Mouse (Mus musculus) limb, embryonic 13.5 days (tissue): ENCODE measurements around the gene Atg13. TPM values are rescaled to one million over a fixed set of nuclear protein-coding genes. Genes with fewer than 3 reads are reported as not detected.

Experiments
- ATAC-seq: fragments of 200-750 bp; cut with Nextera tagmentation; 2 replicates; pipeline ENCODE4 v1.8.0; 2017; ENCODE audit warnings: low read depth, moderate number of reproducible peaks, moderate TSS enrichment; ENCODE audit not compliant: low FRiP score
- H3K27ac ChIP-seq: fragments of 300-500 bp; sonication (generic); 2 replicates; pipeline ENCODE4 v1.5.1; 2015; ENCODE audit warnings: inconsistent platforms, mild to moderate bottlenecking, moderate library complexity
- H3K27me3 ChIP-seq: fragments of 300-500 bp; sonication (generic); 2 replicates; pipeline ENCODE4 v1.6.1; 2015; ENCODE audit warnings: mild to moderate bottlenecking, inconsistent platforms
- H3K36me3 ChIP-seq: fragments of 300-500 bp; sonication (generic); 2 replicates; pipeline ENCODE4 v1.6.1; 2015; ENCODE audit warnings: inconsistent platforms, mild to moderate bottlenecking, moderate library complexity
- H3K4me1 ChIP-seq: fragments of 300-500 bp; sonication (generic); 2 replicates; pipeline ENCODE4 v1.6.1; 2015; ENCODE audit warnings: inconsistent platforms
- H3K4me2 ChIP-seq: fragments of 300-500 bp; sonication (generic); replicated peaks from 2 replicates; pipeline ENCODE4 v1.6.1; 2015; ENCODE audit warnings: inconsistent platforms, mild to moderate bottlenecking, moderate library complexity
- H3K4me3 ChIP-seq: fragments of 300-500 bp; sonication (generic); 2 replicates; pipeline ENCODE4 v1.5.1; 2015; ENCODE audit warnings: moderate library complexity, mild to moderate bottlenecking, inconsistent platforms
- H3K9ac ChIP-seq: fragments of 300-500 bp; sonication (generic); 2 replicates; pipeline ENCODE4 v1.6.1; 2015; ENCODE audit warnings: mild to moderate bottlenecking, inconsistent platforms
- H3K9me3 ChIP-seq: fragments of 300-500 bp; sonication (generic); 2 replicates; pipeline ENCODE4 v1.6.1; 2016; ENCODE audit warnings: inconsistent platforms
- WGBS: fragments of 180-500 bp; shearing (Covaris S2); methylation state at CpG from one replicate; pipeline ENCODE4 v1.1.7; 2015; 5-methylcytosine and 5-hydroxymethylcytosine counted together
- polyA plus RNA-seq: library from polyadenylated mRNA; unstranded; fragments of >200 nt; fragmentation: Nextera tagmentation; extraction: Ambion mirVana; gene quantifications from 2 replicates; pipeline ENCODE4 v1.2.1, GENCODE M21; 2015

Gene Atg13
- polyA plus RNA-seq, 1 experiment from 2014 or later = 29.0 TPM

DNA sequence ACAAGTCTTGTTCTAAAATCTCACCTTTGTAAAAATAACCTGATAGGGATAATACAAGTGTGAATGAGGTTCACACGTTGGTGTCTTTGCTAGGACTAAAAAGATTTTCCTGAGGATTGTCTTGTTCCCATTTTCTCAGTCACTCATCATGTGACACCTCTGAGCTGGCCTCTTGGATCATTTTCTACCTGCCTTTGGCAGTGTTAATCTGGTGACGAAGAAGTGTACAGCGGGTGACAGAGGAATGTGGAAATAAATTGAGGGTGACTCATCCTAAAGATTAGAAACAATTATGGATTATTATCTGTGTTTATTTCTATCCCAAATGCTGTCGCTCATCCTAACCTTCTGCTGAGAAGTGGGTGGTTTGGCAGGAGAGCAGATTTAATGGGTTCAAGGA lies 13.0 kb upstream of the Atg13 start:
- no peak for ATAC-seq
- Histone ChIP-seq H3K9ac (no peak overlapping the region), H3K4me3 (no peak overlapping the region), H3K36me3 (peaks cover 27% of the 10 kb centered on the region), H3K4me2 (no peak overlapping the region), H3K9me3 (no peaks in the 10 kb centered on the region), H3K27me3 (no peaks in the 10 kb centered on the region; the same call in 1 of the 2 replicates), H3K4me1 (no peaks in the 10 kb centered on the region), H3K27ac (no peak overlapping the region)
- WGBS = 73% methylated on average over 4 of the region's 4 CpGs

DNA sequence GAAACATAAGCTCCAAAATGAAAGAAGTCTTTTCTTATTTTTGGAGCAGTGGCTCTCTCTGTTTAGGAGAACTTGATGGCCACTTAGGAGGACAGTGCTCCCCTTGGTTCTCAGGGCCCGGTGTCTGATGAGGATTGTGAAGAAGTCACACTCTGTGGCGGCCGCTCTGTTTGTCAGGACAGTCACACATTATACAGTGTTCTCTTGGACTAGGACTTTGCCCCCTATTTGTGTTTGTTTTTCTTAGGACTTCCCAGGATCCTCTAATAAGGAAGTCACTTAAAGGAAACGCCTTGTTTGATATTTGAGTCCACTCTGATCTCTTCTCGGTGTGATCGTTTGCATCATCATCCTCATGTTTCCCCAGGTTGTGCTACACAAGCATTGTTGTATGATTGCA lies 7.9 kb upstream of the Atg13 start:
- Histone ChIP-seq H3K36me3 (peaks cover 46% of the 10 kb centered on the region), H3K9me3 (no peaks in the 10 kb centered on the region), H3K27ac (no peak overlapping the region), H3K4me3 (no peak overlapping the region), H3K9ac (no peak overlapping the region), H3K27me3 (no peaks in the 10 kb centered on the region), H3K4me1 (0 out of 2 replicates have a peak, but pooled peaks cover 3% of the 10 kb centered on the region), H3K4me2 (no peak overlapping the region)
- 91% methylated on average over 6 of the region's 6 CpGs for WGBS
- ATAC-seq = no peak

DNA sequence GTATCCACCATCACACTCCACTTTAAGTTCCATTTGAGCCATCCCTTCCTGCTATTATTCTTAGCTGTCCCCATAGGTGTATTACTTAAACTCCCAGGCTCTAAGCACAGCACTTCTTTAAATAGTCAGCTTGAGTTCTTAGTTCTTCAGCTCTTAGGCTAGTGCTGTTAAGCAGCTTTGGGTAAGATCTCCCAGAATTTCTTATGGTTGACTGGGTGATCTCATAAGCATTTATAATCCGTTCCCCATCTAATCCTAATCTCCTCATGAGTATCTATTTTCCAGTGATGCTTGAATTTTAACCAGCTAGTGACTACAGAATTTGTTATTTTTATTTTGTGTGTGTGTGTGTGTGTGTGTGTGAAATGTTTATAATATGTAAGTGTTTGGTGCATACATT lies 4.5 kb upstream of the Atg13 start:
- no peaks in the 10 kb centered on the region for H3K9me3 ChIP-seq
- H3K4me1 ChIP-seq = peaks cover 9% of the 10 kb centered on the region
- no peaks in the 10 kb centered on the region for H3K27me3 ChIP-seq
- no peak overlapping the region for H3K27ac ChIP-seq
- no peak for ATAC-seq
- 81% methylated on average over 1 of the region's 1 CpGs for WGBS
- no peak overlapping the region for H3K4me2 ChIP-seq
- peaks cover 32% of the 10 kb centered on the region for H3K36me3 ChIP-seq
- no peak overlapping the region for H3K9ac ChIP-seq
- H3K4me3 ChIP-seq = no peak overlapping the region

DNA sequence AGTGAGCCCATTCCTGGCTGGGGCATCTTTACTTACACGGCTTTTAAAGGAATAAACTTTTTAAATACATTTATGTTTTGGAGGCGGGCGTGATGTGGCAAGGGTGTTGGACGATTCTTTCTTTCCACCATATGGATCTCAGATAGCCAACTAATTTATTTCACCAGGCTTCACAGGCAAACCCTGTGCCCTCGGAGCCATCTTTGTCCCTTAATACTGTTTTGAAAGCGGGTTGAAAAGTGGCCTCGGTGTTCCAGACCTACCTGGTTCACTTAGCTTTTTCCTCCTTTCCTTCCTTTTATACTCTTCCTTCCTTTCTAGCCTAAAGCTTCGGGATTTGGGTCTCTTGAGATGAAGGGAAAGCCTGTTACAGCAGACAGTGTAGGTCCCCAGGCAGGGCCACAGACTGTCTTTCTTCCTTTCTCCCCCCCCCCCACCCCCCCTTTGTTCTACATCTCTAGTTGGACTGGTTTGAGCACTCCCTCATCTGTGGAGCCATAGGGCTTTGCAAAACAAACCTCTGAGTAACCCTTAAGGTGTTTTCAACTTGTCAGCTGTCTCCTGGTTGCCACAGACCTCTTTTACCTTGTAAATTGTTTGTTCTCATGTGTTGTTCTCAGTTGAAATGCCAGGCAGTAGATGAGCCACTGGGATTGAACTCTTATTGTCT lies 1.0 kb upstream of the Atg13 start:
- no peak for ATAC-seq
- H3K27me3 ChIP-seq = no peaks in the 10 kb centered on the region
- H3K4me1 ChIP-seq = peaks cover 18% of the 10 kb centered on the region
- H3K4me3 ChIP-seq = peak overlapping the region; percentile 98
- H3K27ac ChIP-seq = peak overlapping the region; percentile 76
- 8% methylated on average over 8 of the region's 8 CpGs for WGBS
- H3K4me2 ChIP-seq = peak overlapping the region; percentile 83
- H3K9me3 ChIP-seq = no peaks in the 10 kb centered on the region
- H3K36me3 ChIP-seq = peaks cover 9% of the 10 kb centered on the region; the same call in 1 of the 2 replicates
- peak overlapping the region; percentile 87 for H3K9ac ChIP-seq

DNA sequence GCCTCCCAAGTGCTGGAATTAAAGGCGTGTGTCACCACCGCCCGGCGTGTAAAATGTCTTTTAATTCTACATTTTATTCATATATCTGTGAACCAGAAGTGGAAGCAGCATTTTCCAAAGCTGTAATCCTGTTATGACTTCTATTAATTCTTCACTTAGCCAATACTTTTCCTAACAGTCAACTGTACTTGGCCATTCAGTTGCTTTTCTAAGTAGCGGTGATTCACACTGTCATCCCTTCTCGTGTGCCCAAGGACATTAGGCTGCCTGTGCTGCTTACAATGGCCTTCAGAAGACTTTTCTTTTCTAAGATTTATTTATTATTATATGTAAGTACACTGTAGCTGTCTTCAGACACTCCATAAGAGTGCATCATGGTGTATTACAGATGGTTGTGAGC lies 2.0 kb downstream of the Atg13 start:
- Histone ChIP-seq H3K4me2 (no peak overlapping the region), H3K4me1 (peaks cover 16% of the 10 kb centered on the region), H3K9me3 (no peaks in the 10 kb centered on the region), H3K9ac (no peak overlapping the region), H3K4me3 (no peak overlapping the region), H3K27me3 (no peaks in the 10 kb centered on the region), H3K27ac (no peak overlapping the region), H3K36me3 (no peaks in the 10 kb centered on the region)
- no peak for ATAC-seq
- WGBS = 88% methylated on average over 6 of the region's 6 CpGs

DNA sequence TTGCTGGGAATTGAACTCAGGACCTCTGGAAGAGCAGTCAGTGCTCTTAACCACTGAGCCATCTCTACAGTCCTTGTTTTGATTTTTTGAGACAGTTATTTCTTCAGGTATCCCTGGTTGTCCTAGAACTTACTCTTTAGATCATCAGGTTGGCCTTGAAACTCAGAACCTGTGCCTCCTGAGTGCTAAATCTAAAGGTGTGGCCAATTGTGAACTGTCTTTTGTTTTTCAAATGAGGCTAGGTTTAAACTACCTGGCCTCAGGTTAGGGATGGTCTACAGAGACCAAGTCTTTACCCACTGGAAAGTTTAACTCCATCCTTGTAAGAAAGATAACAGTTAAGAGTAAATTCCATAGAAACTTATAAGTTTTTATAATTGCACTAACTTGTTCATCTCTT lies 3.9 kb downstream of the Atg13 start:
- ATAC-seq = no peak
- H3K27ac ChIP-seq = no peak overlapping the region
- H3K27me3 ChIP-seq = no peaks in the 10 kb centered on the region
- H3K4me2 ChIP-seq = no peak overlapping the region
- no peak overlapping the region for H3K4me3 ChIP-seq
- H3K36me3 ChIP-seq = no peaks in the 10 kb centered on the region
- H3K4me1 ChIP-seq = peaks cover 9% of the 10 kb centered on the region
- H3K9ac ChIP-seq = no peak overlapping the region
- no peaks in the 10 kb centered on the region for H3K9me3 ChIP-seq

DNA sequence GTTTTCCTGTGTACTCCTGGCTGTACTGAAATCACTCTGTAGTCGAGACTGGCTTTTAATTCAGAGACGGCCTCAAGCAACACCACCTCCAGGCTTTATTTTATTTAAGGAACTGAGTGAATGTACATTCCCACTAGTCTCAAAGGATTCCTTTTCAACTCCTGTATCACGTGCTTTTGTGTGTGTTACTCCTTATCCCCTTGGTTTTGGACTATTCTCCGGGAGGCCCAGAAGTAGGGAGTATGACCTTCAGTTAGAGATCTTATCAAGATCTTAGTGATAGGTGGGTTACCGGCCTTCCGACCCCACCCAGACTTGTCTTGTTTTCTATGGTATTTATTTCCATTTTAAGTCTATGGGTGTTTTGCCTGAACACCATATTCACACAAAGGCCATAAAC lies 4.6 kb downstream of the Atg13 start:
- WGBS = 80% methylated on average over 6 of the region's 6 CpGs
- H3K27ac ChIP-seq = no peak overlapping the region
- H3K36me3 ChIP-seq = no peaks in the 10 kb centered on the region
- H3K4me2 ChIP-seq = no peak overlapping the region
- no peak for ATAC-seq
- no peak overlapping the region for H3K9ac ChIP-seq
- peaks cover 9% of the 10 kb centered on the region for H3K4me1 ChIP-seq
- no peak overlapping the region for H3K4me3 ChIP-seq
- no peaks in the 10 kb centered on the region for H3K9me3 ChIP-seq
- H3K27me3 ChIP-seq = no peaks in the 10 kb centered on the region

DNA sequence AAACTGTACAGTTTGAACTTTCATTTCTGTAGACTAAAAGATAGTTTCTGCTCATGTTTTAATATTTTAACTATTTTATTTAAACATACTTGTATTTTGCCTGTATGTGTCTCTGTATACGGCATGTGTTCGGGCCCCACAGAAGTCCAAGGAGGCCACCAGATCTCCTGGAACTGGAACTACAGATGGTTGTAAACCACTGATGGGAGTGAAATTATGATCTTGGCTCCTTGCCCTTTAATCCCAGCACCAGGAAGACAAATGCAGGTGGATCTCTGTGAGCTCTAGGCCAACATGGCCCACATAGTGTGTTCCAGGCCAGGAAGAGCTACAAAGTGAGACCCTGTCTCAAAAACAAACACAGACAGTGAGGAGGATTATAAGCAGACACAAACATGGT lies 9.0 kb downstream of the Atg13 start:
- Histone ChIP-seq H3K27ac (no peak overlapping the region), H3K9me3 (no peaks in the 10 kb centered on the region), H3K4me2 (no peak overlapping the region), H3K4me1 (no peaks in the 10 kb centered on the region), H3K36me3 (no peaks in the 10 kb centered on the region), H3K9ac (no peak overlapping the region), H3K27me3 (no peaks in the 10 kb centered on the region), H3K4me3 (no peak overlapping the region)
- 98% methylated on average over 2 of the region's 2 CpGs for WGBS
- no peak for ATAC-seq

DNA sequence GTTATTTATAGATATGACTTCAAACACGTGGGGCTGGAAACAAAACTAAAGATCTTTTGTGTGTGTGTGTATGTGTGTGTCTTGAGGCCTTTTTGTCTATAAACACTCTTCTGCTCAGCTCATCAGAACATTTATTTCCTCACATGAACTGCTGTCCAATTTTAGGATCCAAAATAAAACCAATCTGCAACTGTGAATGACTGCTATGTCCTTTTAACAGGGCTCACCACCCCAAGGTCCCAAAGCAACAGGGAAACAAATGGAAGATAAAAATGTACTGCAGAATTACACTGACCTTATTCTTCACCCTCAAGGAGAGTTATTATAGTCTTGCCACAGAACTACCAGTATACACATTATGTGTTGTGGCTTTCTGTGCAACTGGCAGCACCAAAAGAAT lies 11.2 kb downstream of the Atg13 start:
- H3K27ac ChIP-seq = no peak overlapping the region
- no peaks in the 10 kb centered on the region for H3K4me1 ChIP-seq
- H3K9me3 ChIP-seq = no peaks in the 10 kb centered on the region
- H3K4me3 ChIP-seq = no peak overlapping the region
- no peak overlapping the region for H3K9ac ChIP-seq
- no peak for ATAC-seq
- WGBS = 78% methylated on average over 1 of the region's 1 CpGs
- peaks cover 17% of the 10 kb centered on the region for H3K36me3 ChIP-seq
- no peaks in the 10 kb centered on the region for H3K27me3 ChIP-seq
- H3K4me2 ChIP-seq = no peak overlapping the region

DNA sequence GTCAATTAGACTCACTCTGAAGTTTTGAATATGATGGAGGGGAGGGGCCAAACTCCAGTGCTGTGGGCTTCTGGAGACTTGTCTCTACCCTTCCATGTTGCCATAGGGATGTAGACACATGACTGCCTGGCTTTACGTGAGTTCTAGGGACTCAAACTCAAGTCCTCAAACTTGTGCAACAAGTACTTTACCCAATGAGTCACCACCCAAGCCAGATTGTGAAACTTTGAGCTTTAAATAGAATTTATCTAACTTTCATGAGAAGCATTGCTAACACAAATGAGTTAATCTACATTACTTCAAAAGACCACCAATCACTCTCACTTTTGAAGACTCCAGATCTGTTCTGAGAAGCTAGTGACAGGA lies 14.2 kb downstream of the Atg13 start:
- Histone ChIP-seq H3K9me3 (no peaks in the 10 kb centered on the region), H3K4me3 (no peak overlapping the region), H3K27me3 (no peaks in the 10 kb centered on the region), H3K27ac (no peak overlapping the region), H3K36me3 (peaks cover 35% of the 10 kb centered on the region), H3K9ac (no peak overlapping the region), H3K4me1 (no peaks in the 10 kb centered on the region), H3K4me2 (no peak overlapping the region)
- WGBS = 79% methylated on average over 1 of the region's 1 CpGs
- ATAC-seq = no peak

DNA sequence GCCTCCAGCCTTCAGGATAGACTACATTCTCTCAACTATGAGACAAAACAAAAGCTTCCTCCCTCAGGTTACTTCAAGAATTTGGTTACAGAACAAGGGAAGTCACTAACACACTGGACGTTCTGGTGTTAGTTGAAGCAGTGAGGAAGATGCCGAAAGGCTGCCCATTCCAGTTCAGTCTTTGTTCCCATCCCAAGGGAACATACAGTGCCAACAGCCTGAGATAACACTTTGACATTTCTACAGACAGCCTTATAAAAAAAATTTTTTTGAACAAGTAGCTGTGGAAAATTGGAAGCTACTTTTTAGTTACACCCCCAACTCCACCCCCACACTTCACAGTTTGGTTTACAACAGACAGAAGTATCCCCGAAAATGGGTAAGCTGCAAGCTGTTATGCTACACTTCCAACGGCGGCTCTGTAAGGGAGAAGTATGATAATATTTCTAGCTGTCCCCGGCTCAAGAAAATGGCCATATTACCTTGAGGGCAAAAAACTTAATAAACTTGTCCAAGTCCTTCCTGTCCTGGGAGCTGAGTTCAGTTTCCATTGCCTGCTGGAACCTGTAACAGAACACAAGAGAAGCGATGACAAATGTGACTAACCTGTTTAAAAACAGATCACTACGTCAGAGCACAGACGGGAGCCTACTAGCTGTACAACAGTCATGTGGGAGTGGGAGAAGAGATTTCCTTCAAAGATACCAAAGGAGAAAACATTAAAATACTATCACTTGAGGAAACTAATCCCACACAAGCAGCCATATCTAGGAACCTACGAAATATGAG lies 14.7 kb downstream of the Atg13 start:
- Histone ChIP-seq H3K4me1 (no peaks in the 10 kb centered on the region), H3K9me3 (no peaks in the 10 kb centered on the region), H3K4me2 (no peak overlapping the region), H3K27ac (no peak overlapping the region), H3K27me3 (no peaks in the 10 kb centered on the region), H3K4me3 (no peak overlapping the region), H3K36me3 (peaks cover 38% of the 10 kb centered on the region), H3K9ac (no peak overlapping the region)
- ATAC-seq = no peak
- 90% methylated on average over 10 of the region's 10 CpGs for WGBS

DNA sequence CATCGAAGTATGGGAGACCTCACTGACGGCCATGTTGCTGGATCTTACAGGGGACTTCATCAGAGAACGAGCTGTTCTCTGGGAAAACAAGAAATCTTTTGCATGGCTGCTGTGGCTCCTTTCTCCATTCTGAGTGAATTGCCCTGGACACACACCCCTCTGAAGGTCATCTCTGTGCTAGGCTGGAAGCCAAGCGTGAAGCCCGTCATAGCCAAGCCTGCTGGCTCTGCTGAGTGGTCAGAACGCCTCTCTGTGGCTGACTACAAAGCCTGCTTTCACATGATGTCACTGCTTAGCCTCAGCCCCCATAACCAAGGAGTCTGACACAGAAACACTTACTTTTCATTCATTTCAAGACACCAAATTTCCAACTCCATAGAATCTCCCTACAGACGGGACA lies 20.9 kb downstream of the Atg13 start:
- Histone ChIP-seq H3K36me3 (peaks cover 68% of the 10 kb centered on the region), H3K4me3 (no peak overlapping the region), H3K9me3 (no peaks in the 10 kb centered on the region), H3K4me1 (no peaks in the 10 kb centered on the region), H3K9ac (no peak overlapping the region), H3K4me2 (no peak overlapping the region), H3K27ac (no peak overlapping the region), H3K27me3 (no peaks in the 10 kb centered on the region)
- 87% methylated on average over 7 of the region's 7 CpGs for WGBS
- ATAC-seq = no peak

DNA sequence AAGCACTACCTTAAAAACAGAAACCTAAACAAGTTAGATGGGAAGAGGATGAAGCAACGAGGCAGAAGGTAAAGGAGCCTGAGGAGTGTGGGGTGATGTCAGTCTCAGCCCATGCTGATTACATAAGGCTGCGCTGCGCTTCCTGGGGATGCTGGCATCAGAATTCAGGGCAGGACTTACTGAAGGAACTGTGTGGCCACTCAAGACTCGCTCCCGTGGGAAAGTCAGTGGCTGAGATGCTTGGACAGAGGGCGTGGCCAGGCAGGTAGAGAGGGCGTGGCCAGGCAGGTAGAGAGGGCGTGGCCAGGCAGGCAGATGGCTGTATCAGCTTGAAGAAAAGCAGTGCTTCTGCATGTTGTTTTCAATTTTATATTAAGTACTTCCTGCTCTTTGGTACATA lies 26.5 kb downstream of the Atg13 start:
- peaks cover 83% of the 10 kb centered on the region for H3K36me3 ChIP-seq
- ATAC-seq = no peak
- 75% methylated on average over 8 of the region's 8 CpGs for WGBS
- no peak overlapping the region for H3K9ac ChIP-seq
- no peaks in the 10 kb centered on the region for H3K27me3 ChIP-seq
- H3K9me3 ChIP-seq = no peaks in the 10 kb centered on the region
- no peak overlapping the region for H3K4me3 ChIP-seq
- H3K27ac ChIP-seq = no peak overlapping the region
- no peaks in the 10 kb centered on the region for H3K4me1 ChIP-seq
- H3K4me2 ChIP-seq = no peak overlapping the region
